Mouse (Mus musculus) monocyte, adult 2 months (primary cell): ENCODE measurements around the gene Hist1h1a.
"Not testable (repeated sequence)": the region's sequence is repeated elsewhere in the genome, so short reads cannot be mapped to it uniquely, and the experiment has no call there.

Experiments
- DNase-seq, 2 experiments: peaks; one replicate each; pipeline ENCODE4 v3.0.0; 2022; ENCODE audit warnings: low spot score in 2 of 2, low read depth in 1 of 2

Gene Hist1h1a

DNA sequence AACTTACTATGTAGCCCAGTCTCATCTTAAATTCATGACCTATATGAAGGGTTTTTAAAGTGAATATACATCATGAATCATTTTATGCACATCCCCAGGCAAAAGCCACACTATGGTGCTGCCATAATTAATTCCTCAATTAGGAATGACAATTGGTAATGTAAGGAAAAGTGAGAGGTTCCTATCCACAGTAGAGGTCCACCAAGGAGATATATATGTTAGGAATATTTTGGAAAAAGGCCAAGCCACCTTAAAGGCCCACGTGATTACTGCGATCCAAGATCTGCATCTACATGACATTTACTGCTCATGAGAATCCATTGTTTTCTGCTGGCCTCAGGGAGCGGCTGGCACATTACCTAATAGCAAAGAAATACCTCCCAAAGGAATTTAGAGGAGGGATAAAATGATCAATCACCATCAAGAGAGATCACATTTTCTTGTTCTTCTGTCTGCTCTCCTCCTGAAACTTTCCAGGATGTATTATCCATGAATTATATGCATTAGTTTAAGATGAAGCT lies 4.2 kb upstream of the Hist1h1a start:
- DNase-seq: no peak

GRCm38 (mm10) chr13:23759916-23760239 lies 3.6 kb upstream of the Hist1h1a start:
- DNase-seq: no peak

GRCm38 (mm10) chr13:23760240-23760971 lies 3.1 kb upstream of the Hist1h1a start:
- no peak for DNase-seq

DNA sequence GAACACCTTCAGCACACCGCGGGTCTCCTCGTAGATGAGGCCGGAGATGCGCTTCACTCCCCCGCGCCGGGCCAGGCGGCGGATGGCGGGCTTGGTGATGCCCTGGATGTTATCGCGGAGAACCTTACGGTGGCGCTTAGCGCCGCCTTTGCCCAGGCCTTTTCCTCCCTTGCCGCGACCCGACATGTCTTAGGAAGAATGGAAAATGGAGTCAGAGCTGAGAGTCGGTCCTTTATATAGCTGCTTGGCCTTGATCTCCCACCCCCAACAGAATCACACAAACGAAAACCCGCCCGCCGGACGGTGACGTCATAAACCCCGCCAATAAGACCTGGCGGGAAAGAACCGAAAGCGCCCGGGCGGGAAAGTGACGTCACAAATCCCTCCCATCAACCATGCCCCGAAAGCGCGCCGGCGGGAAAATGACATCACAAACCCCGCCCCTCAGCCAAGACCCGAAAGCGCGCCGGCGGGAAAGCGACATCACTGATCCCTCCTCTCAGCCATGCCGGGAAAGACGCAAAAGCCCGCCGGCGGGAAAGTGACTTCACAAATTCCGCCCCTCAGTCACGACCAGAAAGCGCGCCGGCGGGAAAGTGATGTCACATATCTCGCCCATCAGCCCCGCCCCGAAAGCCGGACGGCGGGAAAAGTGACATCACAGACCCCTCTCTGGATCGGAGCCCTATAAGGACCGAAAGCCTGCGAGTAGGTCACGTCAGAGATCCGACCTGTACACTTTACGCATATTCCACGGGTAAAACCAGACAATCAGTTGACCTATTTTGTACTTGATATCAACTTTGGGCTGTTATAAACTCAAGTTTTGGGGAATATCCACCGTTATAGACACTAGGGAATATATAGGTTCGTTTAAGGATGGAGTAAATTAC lies 2.2 kb upstream of the Hist1h1a start, which contains the start of gene Hist1h4a:
Gene Hist1h4a, minus strand, starts transcription at position 259 of the 893 bp plus-strand sequence.
- peak; percentile 98 to 99 for DNase-seq

DNA sequence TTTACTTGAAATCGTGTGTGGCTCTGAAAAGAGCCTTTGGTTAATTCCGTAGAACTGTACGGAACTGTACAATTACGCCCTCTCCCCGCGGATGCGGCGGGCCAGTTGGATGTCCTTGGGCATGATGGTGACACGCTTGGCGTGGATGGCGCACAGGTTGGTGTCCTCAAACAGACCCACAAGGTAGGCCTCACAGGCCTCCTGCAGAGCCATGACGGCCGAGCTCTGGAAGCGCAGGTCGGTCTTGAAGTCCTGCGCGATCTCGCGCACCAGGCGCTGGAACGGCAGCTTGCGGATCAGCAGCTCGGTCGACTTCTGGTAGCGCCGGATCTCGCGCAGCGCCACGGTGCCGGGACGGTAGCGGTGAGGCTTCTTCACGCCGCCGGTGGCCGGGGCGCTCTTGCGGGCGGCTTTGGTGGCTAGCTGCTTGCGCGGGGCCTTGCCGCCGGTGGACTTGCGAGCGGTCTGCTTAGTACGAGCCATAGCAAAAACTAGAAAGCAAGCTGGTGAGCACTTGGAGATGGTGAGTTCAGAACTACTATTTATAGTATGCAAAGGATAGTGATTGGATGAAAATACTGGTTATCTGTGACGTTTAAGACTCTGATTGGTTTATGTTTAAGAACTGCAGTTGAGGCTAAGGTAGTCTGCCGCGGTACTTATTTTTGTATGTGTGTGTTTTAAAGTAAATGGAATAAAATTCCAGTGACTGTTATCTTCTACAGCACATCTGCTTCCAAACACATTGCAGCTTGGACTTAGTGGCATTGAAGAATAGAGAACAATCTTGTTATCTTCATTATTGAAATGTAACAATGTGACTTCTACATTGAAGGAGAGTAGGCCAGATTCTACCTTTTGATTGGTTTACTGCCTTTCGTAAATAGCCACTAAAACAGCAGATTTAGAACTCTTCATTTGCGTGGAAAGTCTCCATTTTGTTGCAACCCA lies 1.3 kb upstream of the Hist1h1a start, which contains the start of gene Hist1h3a:
Gene Hist1h3a, minus strand, starts transcription at position 516 of the 951 bp plus-strand sequence.
- peak; percentile 57 to 59 for DNase-seq

DNA sequence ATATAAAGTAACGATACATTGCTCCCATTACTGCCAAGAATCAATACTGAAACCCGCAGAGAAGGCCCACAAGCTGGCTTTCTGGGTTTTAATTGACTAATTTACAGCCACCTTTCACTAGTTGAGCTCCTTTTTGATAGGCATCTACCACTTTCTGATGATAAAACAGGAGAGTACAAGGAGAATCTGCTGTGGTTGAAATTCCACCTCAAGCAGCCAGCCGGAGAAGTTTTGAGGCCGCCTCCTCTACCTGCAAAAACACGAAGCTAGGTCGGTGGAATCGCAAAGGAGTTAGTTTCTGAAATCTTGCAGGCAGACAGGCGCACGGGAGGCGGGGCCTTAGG lies 252 bp upstream of the Hist1h1a start:
- DNase-seq: no peak

- no peak for DNase-seq
Observed at GRCm38 (mm10) chr13:23764324-23765171, 1.1 kb downstream of the Hist1h1a start.

- DNase-seq: no peak
Observed at GRCm38 (mm10) chr13:23765172-23765513, 1.7 kb downstream of the Hist1h1a start.

DNA sequence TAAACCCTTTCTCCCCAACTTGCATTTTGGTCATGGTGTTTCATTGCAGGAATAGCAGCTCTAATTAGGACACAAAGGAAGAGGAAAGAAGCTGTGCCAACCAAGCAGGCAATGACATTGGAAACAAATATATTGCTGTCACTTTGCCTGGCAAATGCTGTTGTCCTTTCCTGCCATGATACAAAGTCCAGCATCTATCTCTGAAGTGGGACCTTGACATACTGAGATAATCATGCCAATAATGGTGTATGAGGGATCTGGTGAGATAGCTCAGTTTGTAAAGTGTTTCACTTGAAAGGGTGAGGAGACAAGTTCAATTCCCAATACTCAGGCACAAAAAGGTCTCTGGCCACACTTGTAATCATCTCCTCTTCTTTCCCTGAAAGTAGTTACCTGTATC lies 3.3 kb downstream of the Hist1h1a start:
- DNase-seq: no peak

- DNase-seq: no peak
Observed at GRCm38 (mm10) chr13:23768834-23769397, 5.5 kb downstream of the Hist1h1a start.

- DNase-seq: not testable (repeated sequence)
Observed at GRCm38 (mm10) chr13:23769613-23770012, 6.1 kb downstream of the Hist1h1a start, which contains the start of gene Trim38. Trim38 (plus strand) TSS chr13:23769913.

GRCm38 (mm10) chr13:23772561-23773313 lies 9.3 kb downstream of the Hist1h1a start:
- no peak for DNase-seq

- no peak for DNase-seq
Observed at GRCm38 (mm10) chr13:23778339-23778738, 14.9 kb downstream of the Hist1h1a start.

GRCm38 (mm10) chr13:23779025-23779424 lies 15.6 kb downstream of the Hist1h1a start:
- no peak for DNase-seq

- no peak for DNase-seq
Observed at GRCm38 (mm10) chr13:23792520-23792919, 29.1 kb downstream of the Hist1h1a start.

DNA sequence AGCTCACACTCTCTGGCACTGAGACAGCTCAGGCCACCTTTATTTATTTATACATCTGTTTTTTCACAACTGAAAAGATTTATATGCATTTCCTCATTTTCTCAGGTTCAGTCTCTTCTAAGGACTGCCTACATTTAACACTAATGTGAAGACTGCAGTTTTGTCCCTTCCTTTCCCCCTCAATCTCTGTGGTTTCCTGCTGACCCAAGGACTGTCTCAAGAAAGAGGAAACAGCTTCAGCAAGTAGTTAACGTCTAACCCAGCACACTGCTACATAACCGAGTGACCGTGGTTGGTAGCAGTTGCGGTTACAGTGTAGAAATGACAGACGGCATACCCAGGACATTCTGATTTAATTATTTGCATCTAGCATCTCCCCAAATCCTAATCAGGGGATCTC lies 35.9 kb downstream of the Hist1h1a start:
- peak; percentile 10 to 36 for DNase-seq

- DNase-seq: no peak
Observed at GRCm38 (mm10) chr13:23804532-23804931, 41.1 kb downstream of the Hist1h1a start.

- DNase-seq: no peak
Observed at GRCm38 (mm10) chr13:23806422-23807052, 43.1 kb downstream of the Hist1h1a start, which contains the start of gene Slc17a2. Slc17a2 (plus strand) TSS chr13:23806993.
